Mouse (Mus musculus): Measurements from ENCODE around the gene Ppil4.

Gene Ppil4

GRCm38 (mm10) chr10:7839551-7840352, 47.1 kb downstream of the Ppil4 start:
- peak; percentile 91; the same call in 1 of the 2 replicates for TF ChIP-seq GATA4 (IDR thresholded peaks at IDR 0.05; ENCODE audit: insufficient replicate concordance, low read length)

- TF ChIP-seq GATA4 (IDR thresholded peaks at IDR 0.05; ENCODE audit: insufficient replicate concordance, low read length) = no peak
Observed at GRCm38 (mm10) chr10:7840353-7840733, 47.7 kb downstream of the Ppil4 start.

GRCm38 (mm10) chr10:7840785-7841184, 48.1 kb downstream of the Ppil4 start:
- TF ChIP-seq GATA4 (IDR thresholded peaks at IDR 0.05; ENCODE audit: insufficient replicate concordance, low read length) = no peak

GRCm38 (mm10) chr10:7841571-7842080, 48.9 kb downstream of the Ppil4 start:
- TF ChIP-seq GATA4 (IDR thresholded peaks at IDR 0.05; ENCODE audit: insufficient replicate concordance, low read length) = peak; percentile 69; the same call in 1 of the 2 replicates

GRCm38 (mm10) chr10:7843181-7843580, 50.5 kb downstream of the Ppil4 start:
- no peak for TF ChIP-seq GATA4 (IDR thresholded peaks at IDR 0.05; ENCODE audit: insufficient replicate concordance, low read length)

GRCm38 (mm10) chr10:7844161-7844560, 51.5 kb downstream of the Ppil4 start:
- no peak for TF ChIP-seq GATA4 (IDR thresholded peaks at IDR 0.05; ENCODE audit: insufficient replicate concordance, low read length)

GRCm38 (mm10) chr10:7845136-7845535, 52.4 kb downstream of the Ppil4 start:
- no peak for TF ChIP-seq GATA4 (IDR thresholded peaks at IDR 0.05; ENCODE audit: insufficient replicate concordance, low read length)

- no peak for TF ChIP-seq GATA4 (IDR thresholded peaks at IDR 0.05; ENCODE audit: insufficient replicate concordance, low read length)
Observed at GRCm38 (mm10) chr10:7845991-7846390, 53.3 kb downstream of the Ppil4 start.

GRCm38 (mm10) chr10:7847166-7847605, 54.5 kb downstream of the Ppil4 start:
- no peak for TF ChIP-seq GATA4 (IDR thresholded peaks at IDR 0.05; ENCODE audit: insufficient replicate concordance, low read length)

GRCm38 (mm10) chr10:7851891-7852290, 59.2 kb downstream of the Ppil4 start:
- TF ChIP-seq GATA4 (IDR thresholded peaks at IDR 0.05; ENCODE audit: insufficient replicate concordance, low read length) = no peak

GRCm38 (mm10) chr10:7860494-7860893, 67.8 kb downstream of the Ppil4 start:
- TF ChIP-seq GATA4 (IDR thresholded peaks at IDR 0.05; ENCODE audit: insufficient replicate concordance, low read length) = no peak

- TF ChIP-seq GATA4 (IDR thresholded peaks at IDR 0.05; ENCODE audit: insufficient replicate concordance, low read length) = no peak
Observed at GRCm38 (mm10) chr10:7861259-7861936, 68.7 kb downstream of the Ppil4 start.

- TF ChIP-seq GATA4 (IDR thresholded peaks at IDR 0.05; ENCODE audit: insufficient replicate concordance, low read length) = no peak
Observed at GRCm38 (mm10) chr10:7861937-7862657, 69.4 kb downstream of the Ppil4 start.

GRCm38 (mm10) chr10:7863411-7863810, 70.7 kb downstream of the Ppil4 start:
- no peak for TF ChIP-seq GATA4 (IDR thresholded peaks at IDR 0.05; ENCODE audit: insufficient replicate concordance, low read length)

- TF ChIP-seq GATA4 (IDR thresholded peaks at IDR 0.05; ENCODE audit: insufficient replicate concordance, low read length) = no peak
Observed at GRCm38 (mm10) chr10:7864184-7864583, 71.5 kb downstream of the Ppil4 start.

All from liver, adult (tissue).